In the genomic region with DNA sequence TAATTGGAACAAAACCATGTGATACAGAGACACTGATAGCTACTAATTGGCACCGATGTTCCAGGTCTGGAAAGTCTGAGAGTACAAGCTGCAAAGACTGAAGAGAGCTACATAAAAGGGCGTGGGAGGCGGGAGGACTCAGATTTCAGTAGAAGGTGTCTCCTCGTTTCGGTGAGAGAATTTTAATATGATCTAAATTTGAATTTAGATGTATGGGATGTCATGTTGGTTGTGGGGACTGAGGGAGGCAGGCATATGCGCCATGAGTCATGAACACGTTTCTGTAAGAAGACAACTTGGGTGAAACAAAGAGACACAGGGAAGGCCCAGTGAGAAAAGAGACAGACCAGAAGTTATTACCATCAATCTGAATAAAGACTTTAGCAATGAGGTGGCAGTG, we compare ENCODE assay signal across 15 mouse cellular contexts.
DNase-seq lines count a peak whose midpoint lies in the region; TF ChIP-seq lines count a peak whose summit lies in the region.
"Had no signal": no experiment of that assay in that cellular context is flagged by ENCODE, and none has a peak within 500 bp of the region (broad histone marks: within the 10 kb centered on the region; RNA-seq: fewer than 3 reads in every experiment).

No protein-coding gene starts in this region.

- TF ChIP-seq CTCF in brain, embryonic 14.5 days (IDR thresholded peaks at IDR 0.05; ENCODE audit: borderline replicate concordance, extremely low read depth, insufficient read depth, insufficient read length) = no peak

- TF ChIP-seq POLR2A in brain, embryonic 14.5 days (IDR thresholded peaks at IDR 0.05; ENCODE audit: borderline replicate concordance, extremely low read depth, insufficient read depth, insufficient read length, poor library complexity, severe bottlenecking) = no peak

- DNase-seq in layer of hippocampus, adult 9-11 months = peak; percentile 36
- DNase-seq in layer of hippocampus, adult 9-10 months (ENCODE audit: low spot score) = no peak
- DNase-seq in brain, embryonic 14.5 days (ENCODE audit: low read depth) = peak; percentile 45
- peak; percentile 61 to 81 for DNase-seq in frontal cortex, postnatal 36 days (ENCODE audit: low spot score in 2 of 2)
- DNase-seq in right cerebral cortex, postnatal 10 days (ENCODE audit: low spot score in 2 of 2) = peak; percentile 30 to 62
- no peak for DNase-seq in gastrocnemius, postnatal 36 days
- no peak for DNase-seq in adipocyte (ENCODE audit: low spot score)
- no peak for DNase-seq in ovary, postnatal 36 days (ENCODE audit: low spot score)
- DNase-seq: adrenal gland, adult 2 months; B cell, adult 2 months; cerebellum, adult 9-11 months; gastrocnemius, postnatal 25 days; kidney, adult 2 months; kidney, postnatal 14 days; thymus, postnatal 36 days had no signal

- intact Hi-C loops in gastrocnemius, postnatal 36 days (cut with DNase I) = no loop called here

Comparison
In these comparisons a context has a peak if more than half of its experiments do, and no peak if none do; other contexts are left out.
1. DNase-seq: peak in layer of hippocampus, adult 9-11 months (single experiment), brain, embryonic 14.5 days (single experiment), frontal cortex, postnatal 36 days (2 of 2) and right cerebral cortex, postnatal 10 days (2 of 2); none in layer of hippocampus, adult 9-10 months (single experiment), gastrocnemius, postnatal 36 days (0 of 2), adipocyte (single experiment) and ovary, postnatal 36 days (single experiment).